Mouse (Mus musculus) bone marrow, adult 2 months (tissue): Measurements from ENCODE around the gene Gna11. TPM values are rescaled to one million over a fixed set of nuclear protein-coding genes. Genes with fewer than 3 reads are reported as not detected.

Experiments
- H3K27ac ChIP-seq: fragments of 200-500 bp; 2 replicates; pipeline ENCODE4 v1.5.1; 2012; ENCODE audit warnings: low read depth, mild to moderate bottlenecking, control low read depth, inconsistent platforms, low read length; ENCODE audit not compliant: control insufficient read depth, poor library complexity, insufficient read depth
- H3K4me1 ChIP-seq: fragments of 200-500 bp; 2 replicates; pipeline ENCODE4 v1.6.1; 2011; ENCODE audit warnings: low read length; ENCODE audit not compliant: control insufficient read depth, insufficient read depth
- H3K4me3 ChIP-seq: fragments of 200-500 bp; replicated peaks from 2 replicates; pipeline ENCODE3; 2011; ENCODE audit warnings: mild to moderate bottlenecking, low read depth, low read length, control low read depth; ENCODE audit not compliant: control insufficient read depth
- CTCF ChIP-seq: fragments of 200-500 bp; IDR thresholded peaks from 2 replicates; pipeline ENCODE4 v1.5.1; 2011; ENCODE audit warnings: low read length, control low read depth; ENCODE audit not compliant: control insufficient read depth, insufficient read depth
- POLR2A ChIP-seq: fragments of 200-500 bp; IDR thresholded peaks from 2 replicates; pipeline ENCODE4 v1.6.1; 2011; ENCODE audit warnings: low read depth, mild to moderate bottlenecking, control low read depth, low read length, borderline replicate concordance; ENCODE audit not compliant: control insufficient read depth
- WGBS: fragments of 180-500 bp; shearing (Covaris S2); methylation state at CpG from one replicate; pipeline ENCODE4 v1.1.7; 2018; 5-methylcytosine and 5-hydroxymethylcytosine counted together
- polyA plus RNA-seq: library from polyadenylated mRNA; stranded (reverse); fragments of >200 nt; gene quantifications from 2 replicates; pipeline ENCODE4 v1.2.4, GENCODE M21; 2011; ENCODE audit warnings: low replicate concordance; ENCODE audit not compliant: missing spikeins, insufficient read depth, insufficient read length

Gna11 gene
- polyA plus RNA-seq, 1 experiment: 23.8 TPM

DNA sequence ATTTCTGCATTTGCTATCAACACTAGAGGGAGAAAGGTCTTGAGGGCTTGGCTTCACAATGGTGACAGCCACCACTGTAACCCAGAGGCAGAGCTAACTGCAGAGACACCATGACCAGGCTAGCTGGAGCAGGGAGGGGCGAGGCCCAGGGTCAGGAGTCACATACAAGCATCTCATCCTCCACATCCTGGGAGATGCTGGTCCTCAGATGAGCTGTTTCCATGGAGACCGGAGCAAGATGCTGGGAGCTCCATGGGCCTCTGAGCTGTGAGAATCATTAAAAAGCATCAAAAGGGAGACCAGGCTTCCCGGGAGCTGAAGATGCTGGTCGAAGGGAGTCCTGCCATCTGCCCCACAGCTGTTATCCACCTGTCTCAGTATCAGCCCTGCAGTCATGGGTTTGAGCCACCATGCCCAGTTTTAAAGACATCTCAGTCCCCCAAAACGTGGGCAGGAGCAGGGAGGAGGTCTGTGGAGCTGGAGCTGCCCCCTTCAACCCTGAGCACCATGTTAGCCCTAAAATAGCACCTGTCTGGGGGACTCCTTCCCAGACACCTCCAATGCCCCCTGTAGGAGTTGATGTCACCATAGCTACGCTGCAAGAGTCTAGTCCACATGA lies 60.4 kb downstream of the Gna11 start:
- Histone ChIP-seq H3K4me3 (no peak overlapping the region), H3K4me1 (peaks cover 2% of the 10 kb centered on the region), H3K27ac (no peak overlapping the region)
- TF ChIP-seq POLR2A (no peak), CTCF (no peak)
- WGBS: 59% methylated on average over 6 of the region's 6 CpGs

DNA sequence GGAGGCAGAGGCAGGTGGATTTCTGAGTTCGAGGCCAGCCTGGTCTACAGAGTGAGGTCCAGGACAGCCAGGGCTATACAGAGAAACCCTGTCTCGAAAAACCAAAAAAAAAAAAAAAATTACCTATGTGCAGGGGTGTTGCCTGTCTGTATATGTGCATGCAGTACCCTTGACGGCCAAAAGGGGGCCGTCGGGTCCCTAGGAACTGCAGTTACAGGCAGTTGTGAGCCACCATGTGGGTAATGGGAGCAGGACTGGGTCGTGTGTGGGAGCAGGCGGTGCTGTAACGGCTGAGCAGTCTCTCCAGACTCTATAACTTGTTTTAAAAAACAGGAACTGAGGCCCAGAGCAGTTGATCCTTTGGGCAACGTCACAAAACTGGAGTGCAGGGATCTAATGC lies 61.0 kb downstream of the Gna11 start:
- Histone ChIP-seq H3K4me3 (no peak overlapping the region), H3K27ac (no peak overlapping the region), H3K4me1 (peaks cover 2% of the 10 kb centered on the region)
- 11% methylated on average over 9 of the region's 9 CpGs for WGBS
- peak; percentile 60 for TF ChIP-seq CTCF
- TF ChIP-seq POLR2A: no peak

DNA sequence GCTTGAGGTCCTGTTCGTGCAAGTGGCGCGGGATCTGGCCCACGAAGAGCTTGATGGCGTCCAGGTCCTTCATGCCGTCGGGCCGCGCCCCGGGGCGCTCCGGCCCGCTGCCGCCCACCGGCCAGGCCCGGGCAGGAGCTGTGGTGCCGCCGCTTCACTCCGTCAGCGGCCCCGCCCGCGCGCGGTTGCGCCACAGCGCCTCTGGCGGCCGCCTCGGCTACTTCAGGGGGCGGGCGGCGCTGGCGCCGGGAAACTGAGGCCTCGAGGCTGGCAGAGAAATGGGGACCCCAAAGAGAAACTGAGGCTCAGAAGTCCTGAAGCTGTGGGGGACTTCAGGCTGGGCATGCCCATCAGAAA lies 62.5 kb downstream of the Gna11 start, which contains the start of gene Celf5:
Gene Celf5, minus strand, starts transcription at position 177 of the 357 bp plus-strand sequence.
- no peak within 1 kb of the TSS for H3K27ac ChIP-seq
- no peak within 1 kb of the TSS for H3K4me3 ChIP-seq
- peaks cover 2% of the 10 kb centered on the region for H3K4me1 ChIP-seq
- TF ChIP-seq CTCF (peak; percentile 59), POLR2A (no peak)
- under 1% methylated on average over 36 of the region's 36 CpGs for WGBS

DNA sequence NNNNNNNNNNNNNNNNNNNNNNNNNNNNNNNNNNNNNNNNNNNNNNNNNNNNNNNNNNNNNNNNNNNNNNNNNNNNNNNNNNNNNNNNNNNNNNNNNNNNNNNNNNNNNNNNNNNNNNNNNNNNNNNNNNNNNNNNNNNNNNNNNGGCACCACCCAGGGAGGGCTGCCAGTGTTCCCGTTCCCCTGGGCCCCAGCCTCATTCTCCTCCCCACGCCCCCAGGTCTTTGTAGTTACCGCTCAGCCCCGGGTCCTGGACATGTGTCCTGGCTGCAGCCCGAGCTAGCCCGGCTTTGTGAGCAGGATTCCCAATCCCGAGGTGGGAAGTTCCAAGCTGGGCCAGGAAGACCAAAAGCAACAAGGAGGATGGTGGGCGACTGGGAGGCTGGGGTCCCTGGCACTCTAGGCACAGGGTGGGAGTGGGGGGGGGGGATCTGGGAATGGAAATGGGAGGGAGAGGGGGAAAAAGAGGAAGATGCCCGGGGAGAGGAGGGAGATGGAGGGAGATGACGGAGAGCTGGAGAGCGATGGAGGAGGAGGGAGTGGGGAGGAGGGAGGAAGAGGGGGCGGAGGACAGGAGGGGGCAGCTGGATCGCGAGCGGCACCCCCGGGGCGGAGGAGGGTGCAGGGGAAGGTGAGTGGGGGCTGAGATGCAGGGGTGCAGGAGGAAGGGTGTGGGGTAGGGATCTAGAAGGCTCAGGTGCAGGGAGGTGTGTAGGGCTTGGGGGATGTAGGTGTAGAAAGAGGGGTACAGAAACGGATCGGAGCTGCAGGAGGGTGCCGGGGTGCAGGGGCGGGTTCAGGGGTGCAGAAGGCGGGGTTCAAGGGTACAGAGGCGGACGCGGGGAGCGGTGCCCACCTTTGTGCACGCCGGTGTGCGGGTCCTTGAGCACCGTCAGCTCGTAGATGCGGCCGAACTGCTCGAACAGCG lies 63.1 kb downstream of the Gna11 start:
- Histone ChIP-seq H3K27ac (no peak overlapping the region), H3K4me3 (no peak overlapping the region), H3K4me1 (peaks cover 2% of the 10 kb centered on the region)
- WGBS: 9% methylated on average over 35 of the region's 35 CpGs
- no peak for TF ChIP-seq CTCF
- no peak for TF ChIP-seq POLR2A

Other genes starting within 250 kb of the Gna11 start
- 24.0 and 36.6 TPM in 2 replicates for gene Cactin, start 224.1 kb downstream of the Gna11 start, polyA plus RNA-seq
- gene Tbxa2r, start 216.5 kb downstream of the Gna11 start, polyA plus RNA-seq: 3.3 and 7.9 TPM in 2 replicates
- not detected in 2 replicates for gene Gipc3, start 201.9 kb downstream of the Gna11 start, polyA plus RNA-seq
- 56.9 and 60.7 TPM in 2 replicates for gene Hmg20b, start 194.7 kb downstream of the Gna11 start, polyA plus RNA-seq
- gene Mfsd12, start 187.7 kb downstream of the Gna11 start, polyA plus RNA-seq: 11.0 and 14.3 TPM in 2 replicates
- 4.5 and 12.3 TPM in 2 replicates for gene 4930404N11Rik, start 179.4 kb downstream of the Gna11 start, polyA plus RNA-seq
- gene Fzr1, start 166.7 kb downstream of the Gna11 start, polyA plus RNA-seq: 126 and 131 TPM in 2 replicates
- gene Dohh, start 160.8 kb downstream of the Gna11 start, polyA plus RNA-seq: 14.6 and 23.0 TPM in 2 replicates
- gene Gm48551, start 160.7 kb downstream of the Gna11 start, polyA plus RNA-seq: 3.4 and 4.3 TPM in 2 replicates
- gene Gm48552, start 156.2 kb downstream of the Gna11 start, polyA plus RNA-seq: not detected in 2 replicates
- gene Smim24, start 152.1 kb downstream of the Gna11 start, polyA plus RNA-seq: 7.9 and 18.0 TPM in 2 replicates
- gene Nfic, start 89.6 kb downstream of the Gna11 start, polyA plus RNA-seq: 5.1 and 14.5 TPM in 2 replicates
- gene Celf5, start 62.5 kb downstream of the Gna11 start, polyA plus RNA-seq: 0.72 TPM in 1 of 2 replicates, not detected in the other
- 30.2 and 61.0 TPM in 2 replicates for gene Ncln, start 48.8 kb downstream of the Gna11 start, polyA plus RNA-seq
- 7.6 and 15.8 TPM in 2 replicates for gene S1pr4, start 45.1 kb downstream of the Gna11 start, polyA plus RNA-seq
- 5.4 and 9.4 TPM in 2 replicates for gene Gna15, start 21.0 kb downstream of the Gna11 start, polyA plus RNA-seq
- gene Aes, start 14.3 kb upstream of the Gna11 start, polyA plus RNA-seq: 183 and 306 TPM in 2 replicates
- 18.5 and 41.7 TPM in 2 replicates for gene Tle2, start 29.4 kb upstream of the Gna11 start, polyA plus RNA-seq
- 23.2 and 27.8 TPM in 2 replicates for gene Tle6, start 55.9 kb upstream of the Gna11 start, polyA plus RNA-seq
- gene BC025920, start 61.1 kb upstream of the Gna11 start, polyA plus RNA-seq: 3.9 and 6.6 TPM in 2 replicates
- gene Sirt6, start 82.6 kb upstream of the Gna11 start, polyA plus RNA-seq: 7.7 and 16.8 TPM in 2 replicates
- 5.3 and 11.1 TPM in 2 replicates for gene Ankrd24, start 83.3 kb upstream of the Gna11 start, polyA plus RNA-seq
- gene Gm10778, start 103.9 kb upstream of the Gna11 start, polyA plus RNA-seq: not detected in 2 replicates
- not detected in 2 replicates for gene Zfp433, start 159.6 kb upstream of the Gna11 start, polyA plus RNA-seq
- 2.0 TPM in 1 of 2 replicates, not detected in the other for gene Gm3055, start 226.0 kb upstream of the Gna11 start, polyA plus RNA-seq